26 mouse cellular contexts compared by ENCODE assay signal in genomic region chr2:27314269-27314668, GRCm38 (mm10).
DNase-seq lines count a peak whose midpoint lies in the region; ATAC-seq and TF ChIP-seq lines count a peak whose summit lies in the region.
"Had no signal": no experiment of that assay in that cellular context is flagged by ENCODE, and none has a peak within 500 bp of the region (broad histone marks: within the 10 kb centered on the region; RNA-seq: fewer than 3 reads in every experiment).

No protein-coding gene starts in this region.

- no peak for DNase-seq in forebrain, embryonic 14.5 days (ENCODE audit: low spot score)
- no peak for DNase-seq in forebrain, postnatal 0 days
- DNase-seq in midbrain, embryonic 11.5 days (ENCODE audit: low spot score, missing footprints): no peak
- no peak for DNase-seq in right cerebral cortex, adult 18-20 months
- DNase-seq: adrenal gland, adult 8-10 months; adrenal gland, postnatal 25 days; cerebellum, adult 18-20 months; cerebellum, adult 9-10 months; cerebellum, postnatal 14 days; gastrocnemius, postnatal 10 days; gastrocnemius, postnatal 36 days; heart, adult 2 months; heart, postnatal 14 days; heart, postnatal 4 days; kidney, adult 11 months had no signal

- H3K27me3 ChIP-seq in forebrain, embryonic 14.5 days (replicated peaks; ENCODE audit: control insufficient read depth, insufficient read depth, low read length): no peaks in the 10 kb centered on the region
- no peaks in the 10 kb centered on the region for H3K27me3 ChIP-seq in forebrain, postnatal 0 days (ENCODE audit: insufficient read depth, low read length)
- no peaks in the 10 kb centered on the region for H3K27me3 ChIP-seq in midbrain, embryonic 12.5 days
- no peaks in the 10 kb centered on the region for H3K27me3 ChIP-seq in midbrain, embryonic 11.5 days (ENCODE audit: control insufficient read depth, insufficient read depth, low read length)
- no peaks in the 10 kb centered on the region for H3K27me3 ChIP-seq in forebrain, embryonic 15.5 days
- H3K27me3 ChIP-seq: embryonic facial prominence, embryonic 12.5 days; embryonic facial prominence, embryonic 15.5 days; heart, embryonic 13.5 days; hindbrain, embryonic 12.5 days; hindbrain, embryonic 15.5 days; intestine, embryonic 15.5 days had no signal

- H3K9me3 ChIP-seq in forebrain, embryonic 14.5 days (replicated peaks; ENCODE audit: control insufficient read depth, low read length): no peaks in the 10 kb centered on the region
- H3K9me3 ChIP-seq in forebrain, postnatal 0 days (ENCODE audit: low read length): no peaks in the 10 kb centered on the region
- H3K9me3 ChIP-seq in midbrain, embryonic 12.5 days: no peaks in the 10 kb centered on the region
- H3K9me3 ChIP-seq in midbrain, embryonic 11.5 days (ENCODE audit: control insufficient read depth, low read length): no peaks in the 10 kb centered on the region
- no peaks in the 10 kb centered on the region for H3K9me3 ChIP-seq in forebrain, embryonic 15.5 days
- H3K9me3 ChIP-seq: embryonic facial prominence, embryonic 12.5 days; embryonic facial prominence, embryonic 15.5 days; heart, embryonic 10.5 days; heart, embryonic 13.5 days; hindbrain, embryonic 12.5 days; hindbrain, embryonic 15.5 days; intestine, embryonic 15.5 days had no signal

- 0 out of 2 replicates have a peak, but pooled peaks have one; percentile 17 for ATAC-seq in forebrain, embryonic 14.5 days
- ATAC-seq in forebrain, postnatal 0 days: no peak
- no peak for ATAC-seq in midbrain, embryonic 12.5 days (ENCODE audit: low FRiP score, low read depth)
- ATAC-seq in midbrain, embryonic 11.5 days (ENCODE audit: low FRiP score): no peak
- ATAC-seq in forebrain, embryonic 15.5 days (replicated peaks): no peak
- ATAC-seq: activated CD4-positive, CD25-positive, alpha-beta regulatory T cell, adult 4 months; CD4-positive, CD25-positive, alpha-beta regulatory T cell, adult 4 months; intestine, embryonic 15.5 days had no signal

- no peak overlapping the region for H3K9ac ChIP-seq in forebrain, embryonic 14.5 days (ENCODE audit: low read length)
- no peak overlapping the region for H3K9ac ChIP-seq in forebrain, postnatal 0 days
- H3K9ac ChIP-seq in midbrain, embryonic 12.5 days (replicated peaks): no peak overlapping the region
- no peak overlapping the region for H3K9ac ChIP-seq in midbrain, embryonic 11.5 days (ENCODE audit: low read length)
- H3K9ac ChIP-seq in forebrain, embryonic 15.5 days (replicated peaks): no peak overlapping the region
- H3K9ac ChIP-seq: embryonic facial prominence, embryonic 12.5 days; embryonic facial prominence, embryonic 15.5 days; heart, embryonic 13.5 days; hindbrain, embryonic 12.5 days; hindbrain, embryonic 15.5 days; intestine, embryonic 15.5 days had no signal

- peak overlapping the region; percentile 52; the same call in 1 of the 2 replicates for H3K27ac ChIP-seq in forebrain, embryonic 14.5 days (ENCODE audit: low read depth, low read length)
- no peak overlapping the region for H3K27ac ChIP-seq in forebrain, postnatal 0 days (ENCODE audit: low read depth, low read length)
- 0 out of 2 replicates have a peak overlapping the region, but pooled peaks have one; percentile 20 for H3K27ac ChIP-seq in midbrain, embryonic 12.5 days (replicated peaks)
- H3K27ac ChIP-seq in midbrain, embryonic 11.5 days (ENCODE audit: low read depth, low read length): no peak overlapping the region
- peak overlapping the region; percentile 59 for H3K27ac ChIP-seq in forebrain, embryonic 15.5 days (replicated peaks)
- H3K27ac ChIP-seq: embryonic facial prominence, embryonic 12.5 days; embryonic facial prominence, embryonic 15.5 days; heart, adult 2 months; heart, embryonic 10.5 days; heart, embryonic 13.5 days; hindbrain, embryonic 12.5 days; intestine, embryonic 15.5 days had no signal

- H3K4me2 ChIP-seq in forebrain, embryonic 14.5 days (ENCODE audit: low read length): no peak overlapping the region
- H3K4me2 ChIP-seq in forebrain, postnatal 0 days (ENCODE audit: low read depth): no peak overlapping the region
- no peak overlapping the region for H3K4me2 ChIP-seq in midbrain, embryonic 12.5 days (replicated peaks)
- no peak overlapping the region for H3K4me2 ChIP-seq in midbrain, embryonic 11.5 days
- H3K4me2 ChIP-seq in forebrain, embryonic 15.5 days (replicated peaks): no peak overlapping the region
- H3K4me2 ChIP-seq: embryonic facial prominence, embryonic 12.5 days; embryonic facial prominence, embryonic 15.5 days; heart, embryonic 13.5 days; hindbrain, embryonic 12.5 days; hindbrain, embryonic 15.5 days; intestine, embryonic 15.5 days had no signal

- H3K36me3 ChIP-seq in forebrain, embryonic 14.5 days (ENCODE audit: control insufficient read depth, insufficient read depth, low read length): no peaks in the 10 kb centered on the region
- H3K36me3 ChIP-seq in forebrain, postnatal 0 days (ENCODE audit: insufficient read depth): no peaks in the 10 kb centered on the region
- no peaks in the 10 kb centered on the region for H3K36me3 ChIP-seq in midbrain, embryonic 12.5 days
- H3K36me3 ChIP-seq in midbrain, embryonic 11.5 days (ENCODE audit: control insufficient read depth, insufficient read depth, low read length): no peaks in the 10 kb centered on the region
- H3K36me3 ChIP-seq in forebrain, embryonic 15.5 days: no peaks in the 10 kb centered on the region
- H3K36me3 ChIP-seq: embryonic facial prominence, embryonic 12.5 days; embryonic facial prominence, embryonic 15.5 days; heart, embryonic 10.5 days; heart, embryonic 13.5 days; hindbrain, embryonic 15.5 days; intestine, embryonic 15.5 days had no signal

- TF ChIP-seq CTCF in forebrain, postnatal 0 days (IDR thresholded peaks at IDR 0.05; ENCODE audit: low read depth): no peak

- WGBS in forebrain, embryonic 14.5 days: 82% methylated on average over 5 of the region's 5 CpGs
- WGBS in forebrain, postnatal 0 days: 88% methylated on average over 5 of the region's 5 CpGs
- 83% methylated on average over 5 of the region's 5 CpGs for WGBS in midbrain, embryonic 12.5 days
- WGBS in midbrain, embryonic 11.5 days: 82% methylated on average over 5 of the region's 5 CpGs
- 85% methylated on average over 5 of the region's 5 CpGs for WGBS in forebrain, embryonic 15.5 days

- H3K4me1 ChIP-seq in forebrain, embryonic 14.5 days (ENCODE audit: control insufficient read depth, insufficient read depth, low read length): no peaks in the 10 kb centered on the region; the same call in 1 of the 2 replicates
- peaks cover 8% of the 10 kb centered on the region; the same call in 1 of the 2 replicates for H3K4me1 ChIP-seq in forebrain, postnatal 0 days (ENCODE audit: insufficient read depth)
- peaks cover 41% of the 10 kb centered on the region for H3K4me1 ChIP-seq in midbrain, embryonic 12.5 days
- H3K4me1 ChIP-seq in midbrain, embryonic 11.5 days (ENCODE audit: control insufficient read depth, insufficient read depth, low read length): peaks cover 14% of the 10 kb centered on the region; the same call in 1 of the 2 replicates
- peaks cover 20% of the 10 kb centered on the region; the same call in 1 of the 2 replicates for H3K4me1 ChIP-seq in forebrain, embryonic 15.5 days
- H3K4me1 ChIP-seq: embryonic facial prominence, embryonic 12.5 days; embryonic facial prominence, embryonic 15.5 days; intestine, embryonic 15.5 days had no signal

- H3K4me3 ChIP-seq in forebrain, embryonic 14.5 days (ENCODE audit: low read depth, low read length): no peak overlapping the region
- no peak overlapping the region for H3K4me3 ChIP-seq in forebrain, postnatal 0 days (ENCODE audit: low read depth, low read length)
- no peak overlapping the region for H3K4me3 ChIP-seq in midbrain, embryonic 12.5 days
- no peak overlapping the region for H3K4me3 ChIP-seq in midbrain, embryonic 11.5 days (ENCODE audit: low read depth, low read length)
- H3K4me3 ChIP-seq in forebrain, embryonic 15.5 days: no peak overlapping the region
- H3K4me3 ChIP-seq: embryonic facial prominence, embryonic 12.5 days; embryonic facial prominence, embryonic 15.5 days; heart, adult 2 months; heart, embryonic 10.5 days; heart, embryonic 13.5 days; hindbrain, embryonic 12.5 days; hindbrain, embryonic 15.5 days; intestine, embryonic 15.5 days had no signal

Comparison
In these comparisons a context has a peak if more than half of its experiments do, and no peak if none do; other contexts are left out.
1. H3K27ac ChIP-seq: peak in forebrain, embryonic 14.5 days (single experiment), midbrain, embryonic 12.5 days (single experiment) and forebrain, embryonic 15.5 days (single experiment); none in forebrain, postnatal 0 days (single experiment) and midbrain, embryonic 11.5 days (single experiment).